Mouse (Mus musculus) MEL (cell line): ENCODE measurements at regions not wholly inside any gene's neighbourhood (a gene's known extent, or its start where the extent isn't known, plus 50 kb on each side); places are given as distances from the start of the nearest gene placed in this dataset.
A peak's percentile ranks its signal among the peaks of the same experiment; 100 is the strongest.
"Not testable (repeated sequence)": the region's sequence is repeated elsewhere in the genome, so short reads cannot be mapped to it uniquely, and the experiment has no call there.

Source experiments
- DNase-seq: peaks from one replicate; pipeline ENCODE4 v3.0.0; 2011; ENCODE audit warnings: low read depth, low spot score
- H3K27ac ChIP-seq: 2 replicates; pipeline ENCODE4 v1.5.1; 2012; ENCODE audit warnings: low read depth, mild to moderate bottlenecking, control low read depth, low read length, moderate library complexity; ENCODE audit not compliant: control insufficient read depth
- H3K27me3 ChIP-seq, 2 experiments: fragments of 150-350 bp in 1 of 2; sonication (generic) in 1 of 2; 2 replicates each; pipeline ENCODE4 v1.6.1; 2012; ENCODE audit warnings: low read length in 2 of 2, mild to moderate bottlenecking in 2 of 2, improper control_type of control experiment in 1 of 2, moderate library complexity in 1 of 2; ENCODE audit not compliant: insufficient read depth in 2 of 2, control insufficient read depth in 1 of 2
- H3K36me3 ChIP-seq, 2 experiments: 2 replicates each; pipeline ENCODE4 v1.6.1; 2012 to 2014; ENCODE audit warnings: low read length in 2 of 2, improper control_type of control experiment in 1 of 2, inconsistent platforms in 1 of 2, mild to moderate bottlenecking in 1 of 2; ENCODE audit not compliant: insufficient read depth in 2 of 2, control insufficient read depth in 1 of 2
- H3K4me1 ChIP-seq, 2 experiments: fragments of 150-350 bp in 1 of 2; sonication (generic) in 1 of 2; 2 replicates each; pipeline ENCODE4 v1.6.1; 2012; ENCODE audit warnings: low read length in 2 of 2, improper control_type of control experiment in 1 of 2, mild to moderate bottlenecking in 1 of 2; ENCODE audit not compliant: insufficient read depth in 2 of 2, control insufficient read depth in 1 of 2
- H3K4me3 ChIP-seq, 2 experiments: fragments of 150-350 bp in 1 of 2; sonication (generic) in 1 of 2; 2 replicates each; pipeline ENCODE4 v1.5.1; 2012; ENCODE audit warnings: low read depth in 2 of 2, low read length in 2 of 2, mild to moderate bottlenecking in 2 of 2, moderate library complexity in 2 of 2, control low read depth in 1 of 2, improper control_type of control experiment in 1 of 2; ENCODE audit not compliant: control insufficient read depth in 1 of 2, insufficient read depth in 1 of 2
- H3K79me2 ChIP-seq: 2 replicates; pipeline ENCODE4 v1.6.1; 2012; ENCODE audit warnings: mild to moderate bottlenecking, low read length, moderate library complexity; ENCODE audit not compliant: control insufficient read depth, poor library complexity, insufficient read depth
- H3K9ac ChIP-seq: 2 replicates; pipeline ENCODE4 v1.6.1; 2012; ENCODE audit warnings: low read depth, mild to moderate bottlenecking, control low read depth, low read length, moderate library complexity; ENCODE audit not compliant: control insufficient read depth, poor library complexity, severe bottlenecking
- H3K9me3 ChIP-seq: fragments of 150-350 bp; sonication (generic); replicated peaks from 2 replicates; pipeline ENCODE4 v1.6.1; 2012; ENCODE audit warnings: mild to moderate bottlenecking, low read length, improper control_type of control experiment, moderate library complexity; ENCODE audit not compliant: insufficient read depth
- CHD2 ChIP-seq: IDR thresholded peaks from 2 replicates; pipeline ENCODE4 v1.6.1; 2011; ENCODE audit warnings: low read length, improper control_type of control experiment
- CTCF ChIP-seq, 3 experiments: IDR thresholded peaks in 2 of 3; conservative IDR thresholded peaks in 1 of 3; 2 replicates each; pipeline ENCODE4 v1.5.1; 2011 to 2012; ENCODE audit warnings: low read length in 3 of 3, low read depth in 2 of 3, mild to moderate bottlenecking in 2 of 3, improper control_type of control experiment in 1 of 3, inconsistent platforms in 1 of 3, mixed read lengths in 1 of 3, moderate library complexity in 1 of 3; ENCODE audit not compliant: control insufficient read depth in 1 of 3, insufficient read depth in 1 of 3, poor library complexity in 1 of 3, severe bottlenecking in 1 of 3
- E2F4 ChIP-seq: IDR thresholded peaks from 2 replicates; pipeline ENCODE4 v1.6.1; 2011; ENCODE audit warnings: low read depth, low read length, improper control_type of control experiment, borderline replicate concordance
- EP300 ChIP-seq, 2 experiments: IDR thresholded peaks; 2 replicates each; pipeline ENCODE4 v1.6.1; 2011; ENCODE audit warnings: improper control_type of control experiment in 2 of 2, low read length in 2 of 2, low read depth in 1 of 2, mild to moderate bottlenecking in 1 of 2
- ETS1 ChIP-seq: IDR thresholded peaks from 2 replicates; pipeline ENCODE4 v1.6.1; 2012; ENCODE audit warnings: low read depth, mild to moderate bottlenecking, inconsistent platforms, low read length, improper control_type of control experiment, moderate library complexity
- GATA1 ChIP-seq: IDR thresholded peaks from 2 replicates; pipeline ENCODE4 v1.6.1; 2011; ENCODE audit warnings: low read depth, low read length, improper control_type of control experiment
- HCFC1 ChIP-seq: IDR thresholded peaks from 2 replicates; pipeline ENCODE4 v1.6.1; 2012; ENCODE audit warnings: low read depth, mild to moderate bottlenecking, inconsistent platforms, low read length, improper control_type of control experiment, moderate library complexity
- KAT2A ChIP-seq: conservative IDR thresholded peaks from 2 replicates; pipeline ENCODE4 v1.6.1; 2012; ENCODE audit warnings: low read depth, low read length, improper control_type of control experiment, inconsistent platforms
- MAX ChIP-seq: IDR thresholded peaks from 2 replicates; pipeline ENCODE4 v1.6.1; 2011; ENCODE audit warnings: low read length, improper control_type of control experiment
- MEF2A ChIP-seq: IDR thresholded peaks from 2 replicates; pipeline ENCODE4 v1.6.1; 2014; ENCODE audit warnings: low read depth, mild to moderate bottlenecking, inconsistent platforms, low read length, improper control_type of control experiment; ENCODE audit not compliant: poor library complexity, insufficient replicate concordance, severe bottlenecking; ENCODE audit errors: extremely low read depth
- MXI1 ChIP-seq: IDR thresholded peaks from 2 replicates; pipeline ENCODE4 v1.6.1; 2011; ENCODE audit warnings: mild to moderate bottlenecking, low read depth, low read length, improper control_type of control experiment
- MYB ChIP-seq: IDR thresholded peaks from 2 replicates; pipeline ENCODE4 v1.6.1; 2011; ENCODE audit warnings: mild to moderate bottlenecking, low read depth, low read length, improper control_type of control experiment
- MYC ChIP-seq: IDR thresholded peaks from 2 replicates; pipeline ENCODE4 v1.6.1; 2011; ENCODE audit warnings: low read depth, mild to moderate bottlenecking, low read length, improper control_type of control experiment, moderate library complexity
- NELFE ChIP-seq: IDR thresholded peaks from 2 replicates; pipeline ENCODE4 v1.6.1; 2011; ENCODE audit warnings: low read depth, low read length, improper control_type of control experiment
- NRF1 ChIP-seq: IDR thresholded peaks from 2 replicates; pipeline ENCODE4 v1.6.1; 2014; ENCODE audit warnings: low read depth, mild to moderate bottlenecking, inconsistent platforms, low read length, improper control_type of control experiment, moderate library complexity; ENCODE audit not compliant: poor library complexity, insufficient read depth, severe bottlenecking
- POLR2A ChIP-seq, 2 experiments: IDR thresholded peaks; 2 replicates each; pipeline ENCODE4 v1.6.1; 2011 to 2012; ENCODE audit warnings: low read length in 2 of 2, mild to moderate bottlenecking in 2 of 2, control low read depth in 1 of 2, improper control_type of control experiment in 1 of 2, low read depth in 1 of 2, moderate library complexity in 1 of 2; ENCODE audit not compliant: control insufficient read depth in 1 of 2, insufficient read depth in 1 of 2, poor library complexity in 1 of 2
- RAD21 ChIP-seq: IDR thresholded peaks from 2 replicates; pipeline ENCODE4 v1.6.1; 2011; ENCODE audit warnings: mild to moderate bottlenecking, low read depth, low read length, improper control_type of control experiment
- RCOR1 ChIP-seq: IDR thresholded peaks from 2 replicates; pipeline ENCODE4 v1.6.1; 2012; ENCODE audit warnings: low read depth, mild to moderate bottlenecking, inconsistent platforms, low read length, improper control_type of control experiment
- SIN3A ChIP-seq: IDR thresholded peaks from 2 replicates; pipeline ENCODE4 v1.6.1; 2012; ENCODE audit warnings: low read length, improper control_type of control experiment, inconsistent platforms
- SMC3 ChIP-seq: IDR thresholded peaks from 2 replicates; pipeline ENCODE4 v1.6.1; 2011; ENCODE audit warnings: low read depth, low read length, improper control_type of control experiment
- TBP ChIP-seq: IDR thresholded peaks from 2 replicates; pipeline ENCODE4 v1.8.0; 2011; ENCODE audit warnings: low read depth, low read length, improper control_type of control experiment
- TCF12 ChIP-seq: IDR thresholded peaks from 2 replicates; pipeline ENCODE4 v1.6.1; 2014; ENCODE audit warnings: low read depth, mild to moderate bottlenecking, inconsistent platforms, low read length, improper control_type of control experiment, moderate library complexity
- USF2 ChIP-seq, 2 experiments: IDR thresholded peaks; 2 replicates each; pipeline ENCODE4 v1.6.1; 2011 to 2012; ENCODE audit warnings: improper control_type of control experiment in 2 of 2, low read length in 2 of 2, borderline replicate concordance in 1 of 2, inconsistent platforms in 1 of 2, low read depth in 1 of 2, mild to moderate bottlenecking in 1 of 2; ENCODE audit not compliant: insufficient read depth in 1 of 2
- ZC3H11A ChIP-seq: IDR thresholded peaks from 2 replicates; pipeline ENCODE4 v1.6.1; 2012; ENCODE audit warnings: low read depth, mild to moderate bottlenecking, inconsistent platforms, low read length, improper control_type of control experiment
- ZMIZ1 ChIP-seq: IDR thresholded peaks from 2 replicates; pipeline ENCODE4 v1.6.1; 2012; ENCODE audit warnings: low read depth, mild to moderate bottlenecking, inconsistent platforms, low read length, improper control_type of control experiment, moderate library complexity
- ZNF384 ChIP-seq: IDR thresholded peaks from 2 replicates; pipeline ENCODE4 v1.6.1; 2012; ENCODE audit warnings: low read depth, mild to moderate bottlenecking, inconsistent platforms, low read length, improper control_type of control experiment

DNA sequence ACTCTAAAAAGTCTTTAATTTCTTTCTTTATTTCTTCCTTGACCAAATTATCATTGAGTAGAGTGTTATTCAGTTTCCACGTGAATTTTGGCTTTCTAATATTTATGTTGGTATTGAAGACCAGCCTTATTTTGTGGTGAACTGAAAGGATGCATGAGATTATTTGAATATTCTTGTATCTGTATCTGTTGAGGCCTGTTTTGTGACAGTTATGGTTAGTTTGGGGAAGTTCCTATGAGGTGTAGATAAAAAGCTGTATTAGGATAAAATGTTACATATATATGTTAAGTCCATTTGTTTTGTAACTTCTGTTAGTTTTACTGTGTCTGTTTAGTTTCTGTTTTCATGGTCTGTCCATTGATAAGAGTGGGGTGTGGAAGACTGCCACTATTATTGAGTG lies 1014.7 kb downstream of the Rpia start:
- peaks cover 5 to 19% of the 10 kb centered on the region in 2 experiments; a peak in 3 of 4 replicates for H3K4me1 ChIP-seq
- H3K36me3 ChIP-seq, H3K79me2 ChIP-seq, H3K9me3 ChIP-seq: not testable (repeated sequence)
- peak; percentile 81 to 91 for TF ChIP-seq EP300 (IDR thresholded peaks at IDR 0.05; ENCODE audit: low read depth in 1 of 2, low read length in 2 of 2)
- TF ChIP-seq MYB: peak; percentile 88
- TF ChIP-seq MXI1: 0 out of 2 replicates have a peak, but pooled peaks have one; percentile 46
- TF ChIP-seq ETS1: peak; percentile 78
- 0 out of 2 replicates have a peak, but pooled peaks have one; percentile 12 for TF ChIP-seq RCOR1
- TF ChIP-seq TCF12: peak; percentile 69
- TF ChIP-seq TBP: 0 out of 2 replicates have a peak, but pooled peaks have one; percentile 33
- TF ChIP-seq GATA1: peak; percentile 66
- TF ChIP-seq SIN3A: peak; percentile 43; the same call in 1 of the 2 replicates
- TF ChIP-seq, all 39 proteins: peak for 9; not testable (repeated sequence) for 30
- not testable (repeated sequence) for H3K9ac ChIP-seq, H3K4me3 ChIP-seq, H3K27me3 ChIP-seq
- H3K27ac ChIP-seq: peak overlapping the region; percentile 50; the same call in 1 of the 2 replicates
- peak; percentile 67 for DNase-seq

DNA sequence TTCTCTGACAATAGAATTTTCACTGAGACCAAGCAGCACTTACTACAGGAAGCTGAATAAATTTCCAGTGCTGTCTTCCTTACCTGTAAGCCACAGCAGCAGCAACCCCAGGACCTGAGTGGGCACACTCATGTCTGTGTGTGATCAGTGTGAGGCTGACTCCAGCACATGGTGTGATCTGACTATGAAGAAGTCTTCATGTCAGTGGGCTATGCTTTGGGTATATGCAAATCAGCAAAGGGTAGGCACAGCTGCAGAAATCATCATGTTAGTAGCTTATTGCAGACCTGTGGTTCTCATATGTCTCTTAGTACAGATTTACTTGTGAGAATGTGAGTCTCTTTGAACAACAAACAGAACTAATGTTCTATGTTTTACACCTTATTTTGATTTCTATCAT lies 1027.2 kb downstream of the Rpia start:
- Histone ChIP-seq H3K79me2 (no peaks in the 10 kb centered on the region), H3K4me1 (no peaks in the 10 kb centered on the region), H3K4me3 (no peak overlapping the region), H3K36me3 (no peaks in the 10 kb centered on the region), H3K27ac (no peak overlapping the region)
- no peak for TF ChIP-seq TCF12
- no peak for TF ChIP-seq POLR2A (IDR thresholded peaks at IDR 0.05; ENCODE audit: control insufficient read depth in 1 of 2, insufficient read depth in 1 of 2, low read depth in 1 of 2, low read length in 2 of 2, poor library complexity in 1 of 2)
- TF ChIP-seq, all 39 proteins: peak for 0
- no peaks in the 10 kb centered on the region for H3K9me3 ChIP-seq
- H3K27me3 ChIP-seq: no peaks in the 10 kb centered on the region
- no peak for DNase-seq
- no peak overlapping the region for H3K9ac ChIP-seq

DNA sequence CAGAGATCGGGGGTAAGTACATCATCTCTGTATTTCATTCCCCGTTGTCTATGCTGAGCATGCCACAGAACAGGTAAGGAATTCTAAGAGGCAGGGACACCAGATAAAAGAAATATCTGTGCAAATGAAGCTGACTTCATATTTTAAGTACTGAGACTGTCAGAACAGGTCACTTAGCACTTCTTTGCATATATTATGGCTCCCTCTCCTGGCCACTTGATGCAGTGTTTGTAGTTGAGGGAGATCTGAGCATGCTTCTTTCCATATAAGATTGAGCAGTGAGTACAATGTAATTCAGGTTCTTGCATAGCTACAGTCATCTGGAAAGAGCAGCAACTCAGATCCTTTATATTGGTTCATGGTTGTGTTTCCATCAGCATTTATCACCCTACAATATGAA lies 1033.4 kb downstream of the Rpia start:
- H3K4me3 ChIP-seq: no peak overlapping the region
- no peak overlapping the region for H3K27ac ChIP-seq
- peak; percentile 66 for DNase-seq
- H3K36me3 ChIP-seq: no peaks in the 10 kb centered on the region
- no peaks in the 10 kb centered on the region for H3K9me3 ChIP-seq
- no peaks in the 10 kb centered on the region for H3K27me3 ChIP-seq
- no peak overlapping the region for H3K9ac ChIP-seq
- H3K4me1 ChIP-seq: no peaks in the 10 kb centered on the region
- H3K79me2 ChIP-seq: no peaks in the 10 kb centered on the region
- TF ChIP-seq KAT2A: no peak
- no peak for TF ChIP-seq ZMIZ1
- TF ChIP-seq MAX: no peak
- TF ChIP-seq MYB: no peak
- TF ChIP-seq TBP: no peak
- TF ChIP-seq NELFE: no peak
- no peak for TF ChIP-seq USF2 (IDR thresholded peaks at IDR 0.05; ENCODE audit: borderline replicate concordance in 1 of 2, insufficient read depth in 1 of 2, low read depth in 1 of 2, low read length in 2 of 2)
- no peak for TF ChIP-seq HCFC1
- TF ChIP-seq SIN3A: no peak
- no peak for TF ChIP-seq MYC
- TF ChIP-seq MEF2A: no peak
- TF ChIP-seq CTCF (IDR thresholded peaks at IDR 0.05 in 2 of 3, conservative IDR thresholded peaks at IDR 0.05 in 1 of 3; ENCODE audit: control insufficient read depth in 1 of 3, insufficient read depth in 1 of 3, low read depth in 2 of 3, low read length in 3 of 3, poor library complexity in 1 of 3, severe bottlenecking in 1 of 3): peak; percentile 26 to 72 (median 30)
- TF ChIP-seq SMC3: peak; percentile 67
- peak; percentile 13; the same call in 1 of the 2 replicates for TF ChIP-seq ZC3H11A
- no peak for TF ChIP-seq POLR2A (IDR thresholded peaks at IDR 0.05; ENCODE audit: control insufficient read depth in 1 of 2, insufficient read depth in 1 of 2, low read depth in 1 of 2, low read length in 2 of 2, poor library complexity in 1 of 2)
- no peak for TF ChIP-seq ZNF384
- TF ChIP-seq CHD2: no peak
- TF ChIP-seq TCF12: no peak
- TF ChIP-seq E2F4: no peak
- peak; percentile 59 for TF ChIP-seq RAD21
- no peak for TF ChIP-seq NRF1
